Mouse (Mus musculus) kidney, adult 2 months (tissue): Measurements from ENCODE around the gene Slc7a7. TPM values are rescaled to one million over a fixed set of nuclear protein-coding genes. Genes with fewer than 3 reads are reported as not detected.
A peak's percentile ranks its signal among the peaks of the same experiment; 100 is the strongest.

Experiments used
- DNase-seq: peaks from one replicate; pipeline ENCODE4 v3.0.0; 2021
- H3K27ac ChIP-seq: fragments of 200-500 bp; 2 replicates; pipeline ENCODE4 v1.5.1; 2012; ENCODE audit warnings: low read depth, low read length, control low read depth, inconsistent platforms; ENCODE audit not compliant: insufficient read depth
- H3K27me3 ChIP-seq: fragments of 200-500 bp; replicated peaks from 2 replicates; pipeline ENCODE4 v1.6.1; 2012; ENCODE audit warnings: mild to moderate bottlenecking, moderate library complexity, low read length, inconsistent platforms; ENCODE audit not compliant: control insufficient read depth, insufficient read depth
- H3K36me3 ChIP-seq: fragments of 200-500 bp; 2 replicates; pipeline ENCODE4 v1.6.1; 2012; ENCODE audit warnings: mild to moderate bottlenecking, moderate library complexity, low read length, inconsistent platforms; ENCODE audit not compliant: control insufficient read depth, insufficient read depth
- H3K4me1 ChIP-seq: fragments of 200-500 bp; 2 replicates; pipeline ENCODE4 v1.6.1; 2011; ENCODE audit warnings: low read length; ENCODE audit not compliant: control insufficient read depth, insufficient read depth
- H3K4me3 ChIP-seq: fragments of 200-500 bp; 2 replicates; pipeline ENCODE4 v1.5.1; 2011; ENCODE audit warnings: mild to moderate bottlenecking, low read depth, low read length, control low read depth; ENCODE audit not compliant: insufficient read depth
- CTCF ChIP-seq: fragments of 200-500 bp; conservative IDR thresholded peaks from 2 replicates; pipeline ENCODE4 v1.5.1; 2011; ENCODE audit warnings: low read depth, mild to moderate bottlenecking, control low read depth, low read length, moderate library complexity, mixed read lengths; ENCODE audit not compliant: insufficient read depth, insufficient read length
- POLR2A ChIP-seq: fragments of 200-500 bp; IDR thresholded peaks from one replicate; pipeline ENCODE4 v1.6.1; 2011; ENCODE audit warnings: low read depth, low read length, control low read depth
- WGBS: fragments of 180-500 bp; shearing (Covaris S2); methylation state at CpG from one replicate; pipeline ENCODE4 v1.1.7; 2018; 5-methylcytosine and 5-hydroxymethylcytosine counted together
- polyA plus RNA-seq: library from polyadenylated mRNA; depleted of rRNA; stranded (reverse); fragments of >200 nt; gene quantifications from 2 replicates; pipeline ENCODE4 v1.2.3, GENCODE M21; 2012

The Slc7a7 gene
- polyA plus RNA-seq, 1 experiment, result 454 TPM

DNA sequence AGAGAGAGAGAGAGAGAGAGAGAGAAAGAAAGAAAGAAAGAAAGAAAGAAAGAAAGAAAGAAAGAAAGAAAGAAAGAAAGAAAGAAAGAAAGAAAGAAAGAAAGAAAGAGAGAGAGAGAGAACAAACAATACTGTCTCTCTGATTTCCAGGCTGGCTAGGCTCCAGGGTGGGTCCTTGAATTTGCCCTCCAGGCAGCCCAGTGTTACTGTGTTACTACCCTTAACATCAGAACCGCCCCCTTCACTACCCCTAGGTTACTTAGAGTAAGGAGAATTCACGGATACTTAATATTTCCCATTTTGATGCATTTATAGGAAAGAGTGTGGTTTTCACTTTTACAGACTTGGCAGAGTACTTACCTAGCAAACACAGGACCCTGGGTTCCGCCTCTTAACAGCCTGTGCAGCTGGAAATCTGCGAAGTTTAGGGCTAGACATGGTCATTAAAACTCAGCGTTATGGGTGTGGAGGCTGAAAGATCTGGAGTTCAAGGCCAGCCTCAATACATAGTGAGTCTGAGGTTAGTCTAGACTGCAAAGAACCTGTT, 1.3 kb downstream of the Slc7a7 start:
- Histone ChIP-seq H3K4me1 (peaks cover 9% of the 10 kb centered on the region; the same call in 1 of the 2 replicates), H3K27me3 (no peaks in the 10 kb centered on the region), H3K4me3 (no peak overlapping the region), H3K36me3 (no peaks in the 10 kb centered on the region), H3K27ac (no peak overlapping the region)
- TF ChIP-seq POLR2A (no peak), CTCF (no peak)
- 76% methylated on average over 5 of the region's 5 CpGs for WGBS
- no peak for DNase-seq

DNA sequence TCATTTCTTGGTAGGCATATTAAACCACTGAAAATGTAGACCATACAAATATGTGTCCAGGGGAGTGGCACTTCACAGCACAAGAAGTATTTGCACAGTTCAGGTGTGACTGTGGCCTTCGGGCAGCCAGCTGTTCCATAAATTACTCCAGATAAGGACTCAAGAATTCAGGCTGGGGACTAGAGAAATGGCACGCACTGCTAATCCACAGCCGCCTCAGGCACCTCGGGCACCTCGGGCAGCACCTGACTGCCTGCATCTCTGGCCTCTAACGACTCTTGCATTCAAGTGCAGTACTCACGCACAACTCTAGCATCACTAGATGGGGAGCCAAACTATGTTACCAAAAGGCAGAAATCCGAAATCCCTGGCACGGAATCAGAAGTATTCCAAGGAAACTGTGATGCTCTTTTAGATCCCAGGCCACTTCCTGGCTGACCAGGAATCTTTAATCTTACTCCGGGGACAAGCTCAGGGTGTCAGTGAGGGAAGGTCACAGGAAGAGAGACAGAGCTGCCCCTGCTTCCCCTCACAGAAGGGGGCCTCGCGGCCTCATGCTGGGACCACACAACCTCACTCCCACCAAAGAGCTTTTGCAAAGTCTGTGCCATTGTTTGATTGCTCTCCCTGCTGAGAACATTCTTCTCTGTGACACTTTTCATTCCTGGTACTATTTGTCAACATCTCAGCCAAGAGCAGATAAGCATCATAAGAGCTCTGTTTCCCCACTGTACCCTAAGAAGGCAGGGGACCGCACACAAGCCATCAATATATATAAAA, 2.1 kb downstream of the Slc7a7 start:
- no peaks in the 10 kb centered on the region for H3K36me3 ChIP-seq
- H3K4me1 ChIP-seq, result peaks cover 9% of the 10 kb centered on the region; the same call in 1 of the 2 replicates
- no peak for DNase-seq
- 45% methylated on average over 13 of the region's 13 CpGs for WGBS
- no peaks in the 10 kb centered on the region for H3K27me3 ChIP-seq
- H3K4me3 ChIP-seq, result no peak overlapping the region
- no peak overlapping the region for H3K27ac ChIP-seq
- TF ChIP-seq CTCF, result no peak
- TF ChIP-seq POLR2A, result no peak

DNA sequence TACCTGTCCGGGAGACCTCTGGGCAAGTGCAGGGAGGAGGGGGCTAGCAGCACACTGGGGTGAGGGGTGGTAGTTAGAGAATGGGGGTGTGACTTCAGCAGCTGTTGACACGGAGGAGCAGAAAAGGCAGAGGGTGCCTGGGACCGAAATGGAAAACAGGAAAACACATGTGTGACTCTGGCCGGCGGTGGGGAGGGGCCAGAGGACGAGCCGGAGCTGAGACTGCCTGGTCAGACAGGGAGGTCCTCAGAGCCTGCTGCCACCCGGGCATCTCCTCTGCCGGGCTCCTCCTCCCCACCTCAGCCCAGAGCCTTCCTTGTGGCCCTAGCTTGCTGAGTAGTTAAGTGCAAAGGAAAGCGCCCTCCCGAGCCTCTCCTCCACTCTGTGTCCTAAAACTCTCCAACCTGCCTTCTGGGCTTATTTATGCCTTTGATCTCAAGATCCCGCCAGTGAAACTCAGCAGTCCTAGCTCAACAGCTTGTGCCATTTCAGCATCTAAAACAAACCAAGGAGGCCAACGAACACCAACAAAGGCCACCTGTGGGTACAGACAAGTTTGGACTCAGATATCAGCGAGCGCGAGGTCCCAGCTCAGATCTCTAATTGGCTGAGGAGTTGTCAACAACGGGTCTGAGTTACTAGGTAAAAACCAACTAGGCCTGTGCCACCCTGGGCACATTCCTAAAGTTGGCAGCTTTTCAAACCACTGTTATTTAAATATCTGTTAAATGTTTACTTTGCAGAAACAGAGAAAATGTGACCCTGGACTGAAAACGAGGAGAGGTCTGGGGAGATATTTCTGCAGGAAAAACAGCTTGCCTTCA, 3.5 kb downstream of the Slc7a7 start:
- peak; percentile 89 for DNase-seq
- H3K4me3 ChIP-seq, result peak overlapping the region; percentile 42
- no peaks in the 10 kb centered on the region for H3K27me3 ChIP-seq
- peak overlapping the region; percentile 32 for H3K27ac ChIP-seq
- H3K36me3 ChIP-seq, result no peaks in the 10 kb centered on the region
- TF ChIP-seq CTCF (no peak), POLR2A (no peak)
- peaks cover 11% of the 10 kb centered on the region; the same call in 1 of the 2 replicates for H3K4me1 ChIP-seq
- 16% methylated on average over 18 of the region's 18 CpGs for WGBS

DNA sequence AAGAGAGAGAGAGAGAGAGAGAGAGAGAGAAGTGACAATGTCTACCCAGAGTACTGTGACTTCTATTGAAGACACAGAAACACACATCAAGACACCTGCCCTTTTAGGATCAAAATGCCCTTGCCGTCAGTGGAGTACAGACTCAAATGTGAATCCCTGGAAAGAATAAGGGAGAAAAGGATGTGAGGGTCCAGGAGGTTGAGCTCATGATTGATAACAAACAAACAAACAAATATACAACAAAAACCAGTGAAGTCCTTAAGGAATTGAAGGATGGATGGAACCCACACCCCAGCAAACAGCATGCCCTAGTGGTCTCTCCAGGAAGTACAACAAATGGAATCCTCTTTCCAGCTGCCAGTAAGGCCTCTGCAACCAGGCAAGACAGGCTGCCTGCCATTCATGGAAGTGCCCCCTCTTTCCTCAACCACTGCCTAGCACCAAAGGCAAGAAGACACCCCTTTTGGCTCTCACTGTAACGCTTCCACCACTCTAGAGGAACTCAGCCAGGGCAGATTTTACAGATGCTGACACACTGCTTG, 4.9 kb downstream of the Slc7a7 start:
- 40% methylated on average over 2 of the region's 2 CpGs for WGBS
- peak; percentile 83 for DNase-seq
- Histone ChIP-seq H3K36me3 (no peaks in the 10 kb centered on the region), H3K4me3 (peak overlapping the region; percentile 45), H3K4me1 (peaks cover 11% of the 10 kb centered on the region; the same call in 1 of the 2 replicates), H3K27me3 (no peaks in the 10 kb centered on the region), H3K27ac (0 out of 2 replicates have a peak overlapping the region, but pooled peaks have one; percentile 70)
- TF ChIP-seq POLR2A (no peak), CTCF (peak; percentile 87)

DNA sequence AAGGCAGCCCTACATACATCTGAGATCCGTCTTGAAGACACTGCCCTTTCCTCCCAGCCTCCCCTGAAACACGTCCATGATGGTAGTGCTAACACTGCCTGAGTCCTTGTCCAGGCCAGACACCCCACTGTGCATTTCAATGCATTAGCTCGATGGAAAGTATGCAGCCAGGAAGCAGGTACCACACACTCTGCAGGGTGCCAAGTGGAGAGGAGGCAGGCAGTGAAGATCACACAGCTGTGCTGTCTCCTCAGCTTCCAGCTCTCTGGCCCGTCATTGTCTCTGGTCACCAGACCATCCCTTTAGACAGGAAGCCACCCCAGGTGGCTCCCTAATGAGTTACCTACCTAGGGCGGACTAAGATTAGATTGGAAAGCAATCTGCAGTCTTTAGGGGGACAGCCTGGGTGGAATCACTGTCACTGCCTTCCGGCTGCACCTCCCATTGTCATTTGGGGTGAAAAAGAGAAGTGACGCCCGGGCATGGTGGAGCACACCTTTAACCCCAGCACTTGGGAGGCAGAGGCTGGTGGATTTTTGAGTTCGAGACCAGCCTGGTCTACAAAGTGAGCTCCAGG, 5.5 kb downstream of the Slc7a7 start:
- Histone ChIP-seq H3K36me3 (no peaks in the 10 kb centered on the region), H3K27me3 (no peaks in the 10 kb centered on the region), H3K4me3 (no peak overlapping the region), H3K27ac (no peak overlapping the region), H3K4me1 (peaks cover 11% of the 10 kb centered on the region; the same call in 1 of the 2 replicates)
- no peak for DNase-seq
- WGBS, result 64% methylated on average over 9 of the region's 9 CpGs
- TF ChIP-seq CTCF, result no peak
- no peak for TF ChIP-seq POLR2A

DNA sequence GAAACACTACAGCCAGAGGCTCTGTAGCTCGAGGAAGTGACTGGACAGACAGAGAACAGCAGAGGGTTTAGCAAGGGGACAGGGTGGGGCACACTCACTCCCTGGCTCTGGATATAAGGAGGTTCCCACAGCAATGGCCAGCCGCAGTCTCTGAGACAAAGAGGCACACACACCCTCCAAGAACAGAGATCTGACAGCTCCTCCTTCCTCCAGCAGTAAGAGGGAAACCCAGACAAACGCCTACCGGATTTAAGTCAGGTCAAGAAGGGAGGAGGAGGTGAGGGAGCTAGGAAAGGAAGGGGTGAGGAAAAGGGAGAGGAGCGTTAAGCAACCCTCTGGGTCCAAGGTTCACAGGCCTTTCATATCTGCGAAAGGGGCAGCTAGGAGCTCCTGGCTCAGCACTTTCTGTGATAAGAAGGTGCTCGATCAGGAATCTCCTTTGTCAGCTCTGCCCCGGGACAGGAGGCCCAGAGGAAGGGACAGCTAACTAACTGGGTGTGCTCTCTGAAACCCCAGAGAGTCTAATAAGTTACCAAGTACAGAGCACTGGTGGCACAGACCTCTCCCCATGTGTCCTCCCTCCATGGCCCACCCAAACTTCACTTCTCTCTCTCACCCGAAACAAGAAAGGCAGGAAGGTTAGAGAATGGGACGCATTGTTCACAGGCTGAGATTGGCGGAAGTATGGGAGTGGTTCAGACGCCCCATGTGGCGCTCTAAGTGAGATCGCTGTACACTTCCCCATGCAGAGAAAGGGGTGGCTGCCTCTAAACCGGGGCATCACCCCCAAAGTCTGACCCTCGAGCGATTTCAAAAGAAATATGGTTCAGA, 7.4 kb downstream of the Slc7a7 start:
- Histone ChIP-seq H3K36me3 (no peaks in the 10 kb centered on the region), H3K27ac (peak overlapping the region; percentile 57), H3K27me3 (no peaks in the 10 kb centered on the region), H3K4me3 (peak overlapping the region; percentile 38), H3K4me1 (peaks cover 11% of the 10 kb centered on the region; the same call in 1 of the 2 replicates)
- peak; percentile 88 for DNase-seq
- no peak for TF ChIP-seq CTCF
- peak; percentile 17 for TF ChIP-seq POLR2A
- WGBS, result 47% methylated on average over 17 of the region's 17 CpGs
